ENCODE assay signal across 18 mouse cellular contexts in genomic region chr3:146462939-146463338, GRCm38 (mm10). TPM values are rescaled to one million over a fixed set of nuclear protein-coding genes. Genes with fewer than 3 reads are reported as not detected.
DNase-seq lines count a peak whose midpoint lies in the region; ATAC-seq and TF ChIP-seq lines count a peak whose summit lies in the region.
"Had no signal": no experiment of that assay in that cellular context is flagged by ENCODE, and none has a peak within 500 bp of the region (broad histone marks: within the 10 kb centered on the region; RNA-seq: fewer than 3 reads in every experiment).

No protein-coding gene starts in this region.

- no peak overlapping the region for H3K4me3 ChIP-seq in layer of hippocampus, adult 2 months
- H3K4me3 ChIP-seq: limb, embryonic 10.5 days; liver, embryonic 15.5 days; midbrain, embryonic 12.5 days; myocyte; neural tube, embryonic 15.5 days had no signal

- TF ChIP-seq CTCF in layer of hippocampus, adult 2 months (conservative IDR thresholded peaks at IDR 0.05): peak; percentile 32; the same call in 1 of the 2 replicates
- peak; percentile 61 for TF ChIP-seq CTCF in Patski (IDR thresholded peaks at IDR 0.05)

- H3K27ac ChIP-seq in layer of hippocampus, adult 2 months: no peak overlapping the region
- H3K27ac ChIP-seq: limb, embryonic 10.5 days; liver, embryonic 15.5 days; midbrain, embryonic 12.5 days; neural tube, embryonic 15.5 days had no signal

- no peaks in the 10 kb centered on the region for H3K27me3 ChIP-seq in Patski
- H3K27me3 ChIP-seq: liver, embryonic 15.5 days; midbrain, embryonic 12.5 days; neural tube, embryonic 15.5 days had no signal

- CTCF ChIA-PET in Patski (lab: Charles Lee): interaction anchor here (1.2 to 2.5 kb wide), 7 partner anchors 9 to 32 kb away, joined by 3 to 10 read pairs (median 5); partner anchors contain the start of gene Ctbs

- no peak for DNase-seq in layer of hippocampus, adult 2 months (ENCODE audit: low spot score in 2 of 2)
- no peak for DNase-seq in layer of hippocampus, postnatal 36 days
- peak; percentile 35 for DNase-seq in 3T3-L1 (ENCODE audit: low read depth, low spot score)
- peak; percentile 20 for DNase-seq in A20 (ENCODE audit: low read depth, low spot score)
- DNase-seq in Patski (ENCODE audit: low read depth, low spot score): no peak
- no peak for DNase-seq in cerebellum, adult 18-20 months
- DNase-seq: adrenal gland, adult 8-10 months; cerebellum, adult 11 months; cerebellum, postnatal 25 days; heart, postnatal 4 days; lung, postnatal 36 days had no signal

- ATAC-seq in Patski: no peak
- no peak for ATAC-seq in erythroblast, adult 5-6 weeks (replicated peaks; ENCODE audit: low FRiP score, poor library complexity, severe bottlenecking)
- ATAC-seq: forebrain, embryonic 14.5 days had no signal

- POLR2A ChIA-PET in Patski (lab: Charles Lee): no interaction called here

- in situ Hi-C loops in Patski (cut with MboI; ENCODE audit: low pct_unique_long_range_greater_than_20kb): no loop called here

RNA-seq across cellular contexts. Expression of gene Ctbs, which starts 13.3 kb away (rescaled TPM):
- 1 to 10 TPM; 9.0 to 9.1 TPM for total RNA-seq in layer of hippocampus, adult 2 months (2021)
- 1 to 10 TPM; 7.1 to 8.7 TPM for total RNA-seq in layer of hippocampus, postnatal 36 days (2021)
- polyA plus RNA-seq in Patski (2021): 25.0 TPM
- 6.5 and 9.6 TPM in 2 replicates for total RNA-seq in erythroblast, adult 5-6 weeks (2015; ENCODE audit: low replicate concordance)
- 2.9 and 4.6 TPM in 2 replicates for total RNA-seq in erythroblast, adult 5-6 weeks (2017; ENCODE audit: low replicate concordance)

RNA-seq across cellular contexts. Expression of gene Spata1, which starts 36.6 kb away (rescaled TPM):
- total RNA-seq in layer of hippocampus, adult 2 months (2021): 1 to 10 TPM; 2.8 to 4.9 TPM
- 1 to 10 TPM; 2.8 to 3.3 TPM for total RNA-seq in layer of hippocampus, postnatal 36 days (2021)
- polyA plus RNA-seq in Patski (2021): 8.9 TPM
- total RNA-seq in erythroblast, adult 5-6 weeks (2015; ENCODE audit: low replicate concordance): 1.3 and 14.4 TPM in 2 replicates
- 0.26 and 2.2 TPM in 2 replicates for total RNA-seq in erythroblast, adult 5-6 weeks (2017; ENCODE audit: low replicate concordance)

RNA-seq across cellular contexts. Expression of gene Gng5, which starts 36.7 kb away (rescaled TPM):
- 10 to 100 TPM; 44.5 to 46.2 TPM for total RNA-seq in layer of hippocampus, adult 2 months (2021)
- total RNA-seq in layer of hippocampus, postnatal 36 days (2021): 10 to 100 TPM; 44.8 to 53.1 TPM
- polyA plus RNA-seq in Patski (2021): 527 TPM
- total RNA-seq in erythroblast, adult 5-6 weeks (2015; ENCODE audit: low replicate concordance): 98.0 and 101 TPM in 2 replicates
- 56.7 and 69.8 TPM in 2 replicates for total RNA-seq in erythroblast, adult 5-6 weeks (2017; ENCODE audit: low replicate concordance)

RNA-seq across cellular contexts. Expression of gene Rpf1, which starts 58.3 kb away (rescaled TPM):
- total RNA-seq in layer of hippocampus, adult 2 months (2021): 10 to 100 TPM; 16.3 to 17.1 TPM
- total RNA-seq in layer of hippocampus, postnatal 36 days (2021): 10 to 100 TPM; 18.0 to 18.2 TPM
- 78.9 TPM for polyA plus RNA-seq in Patski (2021)
- total RNA-seq in erythroblast, adult 5-6 weeks (2015; ENCODE audit: low replicate concordance): 18.4 and 34.9 TPM in 2 replicates
- 46.6 and 47.1 TPM in 2 replicates for total RNA-seq in erythroblast, adult 5-6 weeks (2017; ENCODE audit: low replicate concordance)

RNA-seq across cellular contexts. Expression of gene Ssx2ip, which starts 58.5 kb away (rescaled TPM):
- total RNA-seq in layer of hippocampus, adult 2 months (2021): 100 to 1,000 TPM in 1 of 2 experiments, 10 to 100 TPM in 1; 99.7 to 107 TPM
- total RNA-seq in layer of hippocampus, postnatal 36 days (2021): 100 to 1,000 TPM; 104 to 108 TPM
- 30.8 TPM for polyA plus RNA-seq in Patski (2021)
- 13.2 and 15.0 TPM in 2 replicates for total RNA-seq in erythroblast, adult 5-6 weeks (2015; ENCODE audit: low replicate concordance)
- 25.0 and 37.5 TPM in 2 replicates for total RNA-seq in erythroblast, adult 5-6 weeks (2017; ENCODE audit: low replicate concordance)

Comparison
In these comparisons a context has a peak if more than half of its experiments do, and no peak if none do; other contexts are left out.
1. DNase-seq: peak in 3T3-L1 (single experiment) and A20 (single experiment); none in layer of hippocampus, adult 2 months (0 of 2), layer of hippocampus, postnatal 36 days (0 of 2), Patski (single experiment) and cerebellum, adult 18-20 months (0 of 2).